ENCODE assay signal across 9 mouse cellular contexts in the genomic region with DNA sequence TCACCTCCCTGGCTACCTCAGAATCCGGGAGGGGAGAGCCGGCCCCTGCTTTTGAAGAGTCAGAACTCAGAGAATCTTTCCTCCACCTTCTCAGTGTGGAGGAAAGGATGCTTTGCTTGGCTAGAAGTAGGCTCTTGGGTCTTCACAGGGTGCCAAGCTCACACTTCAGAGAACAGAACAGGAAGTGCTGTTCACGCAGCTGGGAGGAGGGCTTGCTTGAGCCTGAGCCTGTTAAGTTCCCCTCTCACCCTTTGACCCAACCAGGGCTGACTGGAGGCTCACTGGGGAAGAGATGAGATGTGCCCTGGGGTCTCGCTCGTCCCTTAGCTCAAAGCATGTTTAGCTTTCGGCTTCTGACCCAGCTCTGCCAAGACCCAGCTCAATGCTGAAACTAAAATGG. TPM values are rescaled to one million over a fixed set of nuclear protein-coding genes. Genes with fewer than 3 reads are reported as not detected.
A peak's percentile ranks its signal among the peaks of the same experiment; 100 is the strongest.
DNase-seq lines count a peak whose midpoint lies in the region; ATAC-seq and TF ChIP-seq lines count a peak whose summit lies in the region.
"Had no signal": no experiment of that assay in that cellular context is flagged by ENCODE, and none has a peak within 500 bp of the region (broad histone marks: within the 10 kb centered on the region; RNA-seq: fewer than 3 reads in every experiment).

No protein-coding gene starts in this region.

- H3K4me1 ChIP-seq in heart, embryonic 13.5 days, result peaks cover 55% of the 10 kb centered on the region
- peaks cover 17 to 48% of the 10 kb centered on the region in 2 experiments for H3K4me1 ChIP-seq in MEL (ENCODE audit: control insufficient read depth in 1 of 2, insufficient read depth in 2 of 2, low read length in 2 of 2)
- H3K4me1 ChIP-seq in limb, embryonic 12.5 days (replicated peaks), result peaks cover 50% of the 10 kb centered on the region

- H3K9ac ChIP-seq in heart, embryonic 13.5 days, result 0 out of 2 replicates have a peak overlapping the region, but pooled peaks have one; percentile 8
- peak overlapping the region; percentile 76 for H3K9ac ChIP-seq in MEL (ENCODE audit: control insufficient read depth, low read depth, low read length, poor library complexity, severe bottlenecking)
- H3K9ac ChIP-seq in limb, embryonic 12.5 days (replicated peaks), result no peak overlapping the region
- H3K9ac ChIP-seq: embryonic facial prominence, embryonic 15.5 days had no signal

- no peak for DNase-seq in heart, postnatal 14 days
- peak; percentile 90 for DNase-seq in MEL (ENCODE audit: low read depth, low spot score)
- peak; percentile 15 to 48 for DNase-seq in spleen, postnatal 14 days (ENCODE audit: low spot score in 2 of 2)
- no peak for DNase-seq in testis, postnatal 14 days (ENCODE audit: low spot score)
- no peak for DNase-seq in retina, embryonic 14.5 days (ENCODE audit: low spot score)
- DNase-seq in kidney, postnatal 14 days, result no peak

- intact Hi-C loops in heart, postnatal 14 days (cut with DNase I), result loop anchor here (5.0 kb wide), 1 partner anchor 79 kb away; the partner anchor contains the start of gene Notch2

- no peak for TF ChIP-seq EP300 in MEL (IDR thresholded peaks at IDR 0.05; ENCODE audit: low read depth in 1 of 2, low read length in 2 of 2)

- H3K27ac ChIP-seq in heart, embryonic 13.5 days (replicated peaks), result no peak overlapping the region
- peak overlapping the region; percentile 87 for H3K27ac ChIP-seq in MEL (ENCODE audit: control insufficient read depth, low read depth, low read length)
- no peak overlapping the region for H3K27ac ChIP-seq in limb, embryonic 12.5 days
- H3K27ac ChIP-seq: embryonic facial prominence, embryonic 15.5 days had no signal

- no peaks in the 10 kb centered on the region for H3K36me3 ChIP-seq in heart, embryonic 13.5 days
- peaks cover 0 to 27% of the 10 kb centered on the region in 2 experiments; a peak in 2 of 4 replicates for H3K36me3 ChIP-seq in MEL (ENCODE audit: control insufficient read depth in 1 of 2, insufficient read depth in 2 of 2, low read length in 2 of 2)
- H3K36me3 ChIP-seq in limb, embryonic 12.5 days, result no peaks in the 10 kb centered on the region
- H3K36me3 ChIP-seq: embryonic facial prominence, embryonic 15.5 days had no signal

- peaks cover 3% of the 10 kb centered on the region; the same call in 1 of the 2 replicates for H3K9me3 ChIP-seq in heart, embryonic 13.5 days
- no peaks in the 10 kb centered on the region for H3K9me3 ChIP-seq in MEL (replicated peaks; ENCODE audit: insufficient read depth, low read length)
- H3K9me3 ChIP-seq in limb, embryonic 12.5 days, result no peaks in the 10 kb centered on the region
- H3K9me3 ChIP-seq: embryonic facial prominence, embryonic 15.5 days had no signal

- H3K4me2 ChIP-seq in heart, embryonic 13.5 days, result peak overlapping the region; percentile 62
- peak overlapping the region; percentile 31 for H3K4me2 ChIP-seq in limb, embryonic 12.5 days
- H3K4me2 ChIP-seq: embryonic facial prominence, embryonic 15.5 days had no signal

- H3K4me3 ChIP-seq in heart, embryonic 13.5 days, result no peak overlapping the region
- peak overlapping the region; percentile 72 to 75 for H3K4me3 ChIP-seq in MEL (ENCODE audit: control insufficient read depth in 1 of 2, insufficient read depth in 1 of 2, low read depth in 2 of 2, low read length in 2 of 2)
- H3K4me3 ChIP-seq in limb, embryonic 12.5 days (replicated peaks), result no peak overlapping the region
- H3K4me3 ChIP-seq: embryonic facial prominence, embryonic 15.5 days had no signal

- no peak for TF ChIP-seq RAD21 in MEL (IDR thresholded peaks at IDR 0.05; ENCODE audit: low read depth, low read length)

- no peak for TF ChIP-seq CTCF in MEL (IDR thresholded peaks at IDR 0.05 in 2 of 3, conservative IDR thresholded peaks at IDR 0.05 in 1 of 3; ENCODE audit: control insufficient read depth in 1 of 3, insufficient read depth in 1 of 3, low read depth in 2 of 3, low read length in 3 of 3, poor library complexity in 1 of 3, severe bottlenecking in 1 of 3)

- 26% methylated on average over 6 of the region's 6 CpGs for WGBS in heart, embryonic 13.5 days
- 21% methylated on average over 6 of the region's 6 CpGs for WGBS in limb, embryonic 12.5 days

- H3K27me3 ChIP-seq in heart, embryonic 13.5 days (replicated peaks), result peaks cover 14% of the 10 kb centered on the region
- H3K27me3 ChIP-seq in MEL (ENCODE audit: control insufficient read depth in 1 of 2, insufficient read depth in 2 of 2, low read length in 2 of 2), result no peaks in the 10 kb centered on the region
- peaks cover 6% of the 10 kb centered on the region; the same call in 1 of the 2 replicates for H3K27me3 ChIP-seq in limb, embryonic 12.5 days
- H3K27me3 ChIP-seq: embryonic facial prominence, embryonic 15.5 days had no signal

- ATAC-seq in heart, embryonic 13.5 days (ENCODE audit: extremely low read depth, insufficient number of reproducible peaks, low FRiP score, low TSS enrichment), result no peak
- ATAC-seq in limb, embryonic 12.5 days (ENCODE audit: insufficient number of reproducible peaks, insufficient read depth, low FRiP score, low TSS enrichment, low read depth), result no peak

- H3K79me2 ChIP-seq in MEL (ENCODE audit: control insufficient read depth, insufficient read depth, low read length, poor library complexity), result peaks cover 2% of the 10 kb centered on the region; the same call in 1 of the 2 replicates

- TF ChIP-seq POLR2A in MEL (IDR thresholded peaks at IDR 0.05; ENCODE audit: control insufficient read depth in 1 of 2, insufficient read depth in 1 of 2, low read depth in 1 of 2, low read length in 2 of 2, poor library complexity in 1 of 2), result peak in 1 of 2 experiments; percentile 53; a peak in 1 of 4 replicates

TF ChIP-seq in MEL, 35 proteins besides CTCF, POLR2A, EP300 and RAD21 (continues in another document):
- TF ChIP-seq MYC (IDR thresholded peaks at IDR 0.05; ENCODE audit: low read depth, low read length) (no peak), ZMIZ1 (IDR thresholded peaks at IDR 0.05; ENCODE audit: low read depth, low read length) (no peak), TCF12 (IDR thresholded peaks at IDR 0.05; ENCODE audit: low read depth, low read length) (no peak), TBP (IDR thresholded peaks at IDR 0.05; ENCODE audit: low read depth, low read length) (peak; percentile 73), MYB (IDR thresholded peaks at IDR 0.05; ENCODE audit: low read depth, low read length) (no peak), USF1 (IDR thresholded peaks at IDR 0.05; ENCODE audit: low read depth, low read length) (no peak), KAT2A (conservative IDR thresholded peaks at IDR 0.05; ENCODE audit: low read depth, low read length) (no peak), USF2 (IDR thresholded peaks at IDR 0.05; ENCODE audit: borderline replicate concordance in 1 of 2, insufficient read depth in 1 of 2, low read depth in 1 of 2, low read length in 2 of 2) (no peak), NELFE (IDR thresholded peaks at IDR 0.05; ENCODE audit: low read depth, low read length) (no peak; the same call in 1 of the 2 replicates), ZNF384 (IDR thresholded peaks at IDR 0.05; ENCODE audit: low read depth, low read length) (no peak), GABPA (IDR thresholded peaks at IDR 0.05; ENCODE audit: low read depth, low read length) (no peak), RCOR1 (IDR thresholded peaks at IDR 0.05; ENCODE audit: low read depth, low read length) (no peak), TAL1 (IDR thresholded peaks at IDR 0.05; ENCODE audit: low read length) (no peak), ELF1 (IDR thresholded peaks at IDR 0.05; ENCODE audit: low read depth, low read length) (peak; percentile 79), POLR2AphosphoS2 (IDR thresholded peaks at IDR 0.05; ENCODE audit: low read length) (peak; percentile 44; the same call in 1 of the 2 replicates), NRF1 (IDR thresholded peaks at IDR 0.05; ENCODE audit: insufficient read depth, low read depth, low read length, poor library complexity, severe bottlenecking) (no peak), POLR2AphosphoS5 (IDR thresholded peaks at IDR 0.05; ENCODE audit: borderline replicate concordance, low read depth, low read length) (no peak), ZC3H11A (IDR thresholded peaks at IDR 0.05; ENCODE audit: low read depth, low read length) (no peak), MAX (IDR thresholded peaks at IDR 0.05; ENCODE audit: low read length) (0 out of 2 replicates have a peak, but pooled peaks have one; percentile 0), E2F4 (IDR thresholded peaks at IDR 0.05; ENCODE audit: borderline replicate concordance, low read depth, low read length) (no peak), GATA1 (IDR thresholded peaks at IDR 0.05; ENCODE audit: low read depth, low read length) (no peak), CHD2 (IDR thresholded peaks at IDR 0.05; ENCODE audit: low read length) (no peak), JUND (IDR thresholded peaks at IDR 0.05; ENCODE audit: low read depth, low read length) (no peak), MAFK (IDR thresholded peaks at IDR 0.05; ENCODE audit: borderline replicate concordance, low read depth, low read length) (no peak), ZKSCAN1 (IDR thresholded peaks at IDR 0.05; ENCODE audit: low read depth, low read length) (no peak), SMC3 (IDR thresholded peaks at IDR 0.05; ENCODE audit: low read depth, low read length) (no peak), ETS1 (IDR thresholded peaks at IDR 0.05; ENCODE audit: low read depth, low read length) (no peak; the same call in 1 of the 2 replicates), HCFC1 (IDR thresholded peaks at IDR 0.05; ENCODE audit: low read depth, low read length) (no peak), SIN3A (IDR thresholded peaks at IDR 0.05; ENCODE audit: low read length) (0 out of 2 replicates have a peak, but pooled peaks have one; percentile 26), MXI1 (IDR thresholded peaks at IDR 0.05; ENCODE audit: low read depth, low read length) (no peak)

RNA-seq across cellular contexts. Expression of gene Sec22b, which starts 32.3 kb away (rescaled TPM):
- 115 and 128 TPM in 2 replicates for polyA plus RNA-seq in heart, embryonic 13.5 days (2015; fragmentation: Nextera tagmentation; extraction: Ambion mirVana)
- 10 to 100 TPM; 36.9 to 41.6 TPM for total RNA-seq in heart, postnatal 14 days (2021)
- total RNA-seq in MEL (2012; rRNA removed), result 35.3 and 36.8 TPM in 2 replicates
- 10 to 100 TPM in 1 of 2 experiments, not detected in 1; 43.3 TPM for polyA plus RNA-seq in MEL (2012; ENCODE audit: insufficient read depth in 1 of 2, insufficient read length in 2 of 2, low read depth in 1 of 2, low replicate concordance in 2 of 2, missing spikeins in 1 of 2)
- polyA plus RNA-seq in limb, embryonic 12.5 days (2016; fragmentation: Nextera tagmentation; extraction: Ambion mirVana), result 122 and 130 TPM in 2 replicates

RNA-seq across cellular contexts. Expression of gene Pde4dip, which starts 44.7 kb away (rescaled TPM):
- polyA plus RNA-seq in heart, embryonic 13.5 days (2015; fragmentation: Nextera tagmentation; extraction: Ambion mirVana), result 68.2 and 74.9 TPM in 2 replicates
- total RNA-seq in heart, postnatal 14 days (2021), result 1,000 to 10,000 TPM; 1,706 to 1,771 TPM
- 52.4 and 53.3 TPM in 2 replicates for total RNA-seq in MEL (2012; rRNA removed)
- polyA plus RNA-seq in MEL (2012; ENCODE audit: insufficient read depth in 1 of 2, insufficient read length in 2 of 2, low read depth in 1 of 2, low replicate concordance in 2 of 2, missing spikeins in 1 of 2), result 10 to 100 TPM in 1 of 2 experiments, not detected in 1; 47.6 TPM
- polyA plus RNA-seq in limb, embryonic 12.5 days (2016; fragmentation: Nextera tagmentation; extraction: Ambion mirVana), result 31.9 and 35.8 TPM in 2 replicates

Comparison
In these comparisons a context has a peak if more than half of its experiments do, and no peak if none do; other contexts are left out.
1. H3K4me3 ChIP-seq: peak in MEL (2 of 2); none in heart, embryonic 13.5 days (single experiment) and limb, embryonic 12.5 days (single experiment).
2. DNase-seq: peak in MEL (single experiment) and spleen, postnatal 14 days (2 of 2); none in heart, postnatal 14 days (0 of 2), testis, postnatal 14 days (single experiment), retina, embryonic 14.5 days (single experiment) and kidney, postnatal 14 days (single experiment).